Mouse (Mus musculus): ENCODE data around the gene Galnt10. TPM values are rescaled to one million over a fixed set of nuclear protein-coding genes. Genes with fewer than 3 reads are reported as not detected.

The Galnt10 gene
- polyA plus RNA-seq, 1 experiment from 2014 or later, result 18.4 TPM

- H3K27me3 ChIP-seq (replicated peaks), result peaks cover 93% of the 10 kb centered on the region
- WGBS, result under 1% methylated on average over 53 of the region's 53 CpGs
- H3K36me3 ChIP-seq, result no peaks in the 10 kb centered on the region
- no peak overlapping the region for H3K27ac ChIP-seq
- no peak for ATAC-seq (ENCODE audit: low FRiP score, low read depth)
- H3K9ac ChIP-seq, result no peak overlapping the region
- H3K9me3 ChIP-seq, result no peaks in the 10 kb centered on the region
- H3K4me2 ChIP-seq (replicated peaks), result no peak overlapping the region
- H3K4me1 ChIP-seq, result peaks cover 13% of the 10 kb centered on the region
- H3K4me3 ChIP-seq, result no peak overlapping the region
These were observed 184.0 kb downstream of the Galnt10 start for GRCm38 (mm10) chr11:57828955-57829870.

- no peak overlapping the region for H3K4me2 ChIP-seq (replicated peaks)
- H3K27ac ChIP-seq, result no peak overlapping the region
- 9% methylated on average over 17 of the region's 17 CpGs for WGBS
- H3K4me1 ChIP-seq, result peaks cover 13% of the 10 kb centered on the region
- ATAC-seq (ENCODE audit: low FRiP score, low read depth), result no peak
- H3K9me3 ChIP-seq, result no peaks in the 10 kb centered on the region
- no peak overlapping the region for H3K4me3 ChIP-seq
- H3K27me3 ChIP-seq (replicated peaks), result peaks cover 96% of the 10 kb centered on the region
- H3K9ac ChIP-seq, result no peak overlapping the region
- no peaks in the 10 kb centered on the region for H3K36me3 ChIP-seq
These were observed 184.9 kb downstream of the Galnt10 start for GRCm38 (mm10) chr11:57829871-57830775.

- Histone ChIP-seq H3K27ac (no peak overlapping the region), H3K4me1 (peaks cover 13% of the 10 kb centered on the region), H3K9ac (no peak overlapping the region), H3K4me3 (no peak overlapping the region), H3K9me3 (no peaks in the 10 kb centered on the region), H3K27me3 (replicated peaks) (peaks cover 100% of the 10 kb centered on the region), H3K36me3 (no peaks in the 10 kb centered on the region), H3K4me2 (replicated peaks) (no peak overlapping the region)
- ATAC-seq (ENCODE audit: low FRiP score, low read depth), result no peak
- WGBS, result 1% methylated on average over 31 of the region's 31 CpGs
These were observed 186.1 kb downstream of the Galnt10 start for GRCm38 (mm10) chr11:57831281-57831781.

GRCm38 (mm10) chr11:57831861-57832260, 186.6 kb downstream of the Galnt10 start:
- 2% methylated on average over 16 of the region's 16 CpGs for WGBS
- Histone ChIP-seq H3K27ac (no peak overlapping the region), H3K27me3 (replicated peaks) (peaks cover 100% of the 10 kb centered on the region), H3K9me3 (no peaks in the 10 kb centered on the region), H3K9ac (no peak overlapping the region), H3K4me1 (peaks cover 15% of the 10 kb centered on the region), H3K36me3 (no peaks in the 10 kb centered on the region), H3K4me2 (replicated peaks) (no peak overlapping the region), H3K4me3 (no peak overlapping the region)
- no peak for ATAC-seq (ENCODE audit: low FRiP score, low read depth)

- WGBS, result under 1% methylated on average over 23 of the region's 23 CpGs
- H3K9me3 ChIP-seq, result no peaks in the 10 kb centered on the region
- no peak within 1 kb of the TSS for H3K27ac ChIP-seq
- H3K4me2 ChIP-seq (replicated peaks), result no peak within 1 kb of the TSS
- peaks cover 17% of the 10 kb centered on the region for H3K4me1 ChIP-seq
- 0 out of 2 replicates have a peak within 1 kb of the TSS, but pooled peaks have one; percentile 7 for H3K4me3 ChIP-seq
- peaks cover 100% of the 10 kb centered on the region for H3K27me3 ChIP-seq (replicated peaks)
- no peaks in the 10 kb centered on the region for H3K36me3 ChIP-seq
- H3K9ac ChIP-seq, result no peak within 1 kb of the TSS
- no peak for ATAC-seq (ENCODE audit: low FRiP score, low read depth)
These were observed 187.4 kb downstream of the Galnt10 start, which contains the start of gene Hand1 for GRCm38 (mm10) chr11:57832552-57833201. TSS of gene Hand1 (minus strand) at chr11:57832818.

GRCm38 (mm10) chr11:57833296-57833977, 188.2 kb downstream of the Galnt10 start:
- Histone ChIP-seq H3K27me3 (replicated peaks) (peaks cover 100% of the 10 kb centered on the region), H3K27ac (no peak overlapping the region), H3K9ac (no peak overlapping the region), H3K4me3 (0 out of 2 replicates have a peak overlapping the region, but pooled peaks have one; percentile 7), H3K4me1 (peaks cover 20% of the 10 kb centered on the region), H3K4me2 (replicated peaks) (no peak overlapping the region), H3K9me3 (no peaks in the 10 kb centered on the region), H3K36me3 (no peaks in the 10 kb centered on the region)
- 2% methylated on average over 30 of the region's 30 CpGs for WGBS
- no peak for ATAC-seq (ENCODE audit: low FRiP score, low read depth)

- 9% methylated on average over 6 of the region's 6 CpGs for WGBS
- Histone ChIP-seq H3K9me3 (no peaks in the 10 kb centered on the region), H3K27me3 (replicated peaks) (peaks cover 100% of the 10 kb centered on the region)
These were observed 188.8 kb downstream of the Galnt10 start for GRCm38 (mm10) chr11:57834031-57834430.

GRCm38 (mm10) chr11:57835331-57835730, 190.1 kb downstream of the Galnt10 start:
- H3K27me3 ChIP-seq (replicated peaks), result peaks cover 100% of the 10 kb centered on the region
- no peak overlapping the region for H3K9ac ChIP-seq
- H3K4me2 ChIP-seq (replicated peaks), result no peak overlapping the region
- WGBS, result 10% methylated on average over 2 of the region's 2 CpGs
- ATAC-seq (ENCODE audit: low FRiP score, low read depth), result no peak
- H3K36me3 ChIP-seq, result no peaks in the 10 kb centered on the region
- H3K27ac ChIP-seq, result no peak overlapping the region
- no peak overlapping the region for H3K4me3 ChIP-seq
- H3K9me3 ChIP-seq, result no peaks in the 10 kb centered on the region
- H3K4me1 ChIP-seq, result peaks cover 20% of the 10 kb centered on the region

More at GRCm38 (mm10) chr11:57834031-57834430, 188.8 kb downstream of the Galnt10 start:
- Histone ChIP-seq H3K27ac (no peak overlapping the region), H3K4me1 (peaks cover 20% of the 10 kb centered on the region), H3K9ac (no peak overlapping the region), H3K36me3 (no peaks in the 10 kb centered on the region), H3K4me2 (replicated peaks) (no peak overlapping the region), H3K4me3 (no peak overlapping the region)
- no peak for ATAC-seq (ENCODE audit: low FRiP score, low read depth)

- Histone ChIP-seq H3K9me3 (no peaks in the 10 kb centered on the region), H3K27ac (no peak overlapping the region), H3K4me2 (replicated peaks) (no peak overlapping the region), H3K27me3 (replicated peaks) (peaks cover 100% of the 10 kb centered on the region), H3K4me3 (no peak overlapping the region), H3K9ac (no peak overlapping the region), H3K4me1 (peaks cover 20% of the 10 kb centered on the region), H3K36me3 (no peaks in the 10 kb centered on the region)
- ATAC-seq (ENCODE audit: low FRiP score, low read depth), result no peak
- 6% methylated on average over 3 of the region's 3 CpGs for WGBS
These were observed 190.7 kb downstream of the Galnt10 start for GRCm38 (mm10) chr11:57835931-57836330.

GRCm38 (mm10) chr11:57836401-57836800, 191.2 kb downstream of the Galnt10 start:
- WGBS, result 2% methylated on average over 9 of the region's 9 CpGs
- Histone ChIP-seq H3K9me3 (no peaks in the 10 kb centered on the region), H3K9ac (no peak overlapping the region), H3K36me3 (no peaks in the 10 kb centered on the region), H3K27ac (no peak overlapping the region), H3K27me3 (replicated peaks) (peaks cover 100% of the 10 kb centered on the region), H3K4me3 (no peak overlapping the region), H3K4me1 (peaks cover 19% of the 10 kb centered on the region), H3K4me2 (replicated peaks) (peak overlapping the region; percentile 47)
- ATAC-seq (ENCODE audit: low FRiP score, low read depth), result no peak

Measured in neural tube, embryonic 12.5 days (tissue).